Mouse (Mus musculus) brown adipose tissue, adult 24 weeks (tissue): ENCODE results near the gene H2-T22. TPM values are rescaled to one million over a fixed set of nuclear protein-coding genes. Genes with fewer than 3 reads are reported as not detected.
A peak's percentile ranks its signal among the peaks of the same experiment; 100 is the strongest.

Experiments used
- H3K27ac ChIP-seq: fragments of 200-500 bp; replicated peaks from 2 replicates; pipeline ENCODE4 v1.5.1; 2012; ENCODE audit warnings: low read depth, mild to moderate bottlenecking, low read length
- H3K4me1 ChIP-seq: fragments of 200-500 bp; 2 replicates; pipeline ENCODE4 v1.6.1; 2012; ENCODE audit warnings: low read length, mixed read lengths; ENCODE audit not compliant: control insufficient read depth, insufficient read depth, insufficient read length
- H3K4me3 ChIP-seq: fragments of 200-500 bp; 2 replicates; pipeline ENCODE4 v1.5.1; 2012; ENCODE audit warnings: low read depth, mild to moderate bottlenecking, low read length, moderate library complexity; ENCODE audit not compliant: insufficient read depth
- polyA plus RNA-seq: library from polyadenylated mRNA; stranded (reverse); fragments of >200 nt; gene quantifications from 2 replicates; pipeline ENCODE4 v1.2.4, GENCODE M21; 2012; ENCODE audit not compliant: missing spikeins, insufficient read depth, insufficient read length

Gene H2-T22
- polyA plus RNA-seq, 1 experiment: 57.5 TPM

DNA sequence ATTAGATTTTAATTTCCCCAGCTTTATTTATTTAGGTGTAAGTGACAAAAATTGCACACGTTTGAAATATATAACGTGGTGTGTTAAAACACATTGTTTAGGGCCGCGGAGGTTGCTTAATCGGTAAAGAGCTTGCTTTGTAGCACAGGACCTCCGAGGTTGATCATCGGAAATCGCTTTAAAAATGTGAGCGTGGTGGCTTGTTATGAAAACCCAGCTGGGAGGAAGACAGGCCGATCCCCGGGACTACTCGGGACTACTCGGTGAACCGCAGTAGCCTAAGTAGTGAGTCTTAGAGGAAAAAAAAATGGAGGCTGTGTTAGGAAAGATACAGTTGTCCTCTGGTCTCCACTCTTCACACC, 47.7 kb downstream of the H2-T22 start:
- peak overlapping the region; percentile 40 for H3K27ac ChIP-seq
- no peaks in the 10 kb centered on the region for H3K4me1 ChIP-seq
- H3K4me3 ChIP-seq: peak overlapping the region; percentile 75

- Histone ChIP-seq H3K4me3 (peak overlapping the region; percentile 75), H3K4me1 (no peaks in the 10 kb centered on the region), H3K27ac (peak overlapping the region; percentile 40)
Measured at GRCm38 (mm10) chr17:35994175-35994878, 48.2 kb downstream of the H2-T22 start.

GRCm38 (mm10) chr17:35993675-35994074, 48.9 kb downstream of the H2-T22 start:
- no peaks in the 10 kb centered on the region for H3K4me1 ChIP-seq
- H3K27ac ChIP-seq: no peak overlapping the region
- H3K4me3 ChIP-seq: peak overlapping the region; percentile 49

GRCm38 (mm10) chr17:35991781-35992180, 50.8 kb downstream of the H2-T22 start:
- Histone ChIP-seq H3K27ac (no peak overlapping the region), H3K4me3 (no peak overlapping the region), H3K4me1 (no peaks in the 10 kb centered on the region)

Other genes with a start within 250 kb of the H2-T22 start
- gene Ier3, start 221.1 kb downstream of the H2-T22 start, polyA plus RNA-seq: 19.2 and 52.4 TPM in 2 replicates
- gene Flot1, start 219.5 kb downstream of the H2-T22 start, polyA plus RNA-seq: 38.1 and 61.2 TPM in 2 replicates
- 32.5 and 58.6 TPM in 2 replicates for gene Tubb5, start 204.4 kb downstream of the H2-T22 start, polyA plus RNA-seq
- 3.0 and 3.3 TPM in 2 replicates for gene Mdc1, start 201.2 kb downstream of the H2-T22 start, polyA plus RNA-seq
- 1.4 and 2.8 TPM in 2 replicates for gene Nrm, start 181.4 kb downstream of the H2-T22 start, polyA plus RNA-seq
- 7.4 and 8.8 TPM in 2 replicates for gene Ppp1r18, start 177.2 kb downstream of the H2-T22 start, polyA plus RNA-seq
- 17.0 and 26.4 TPM in 2 replicates for gene Dhx16, start 162.9 kb downstream of the H2-T22 start, polyA plus RNA-seq
- gene 2310061I04Rik, start 145.3 kb downstream of the H2-T22 start, polyA plus RNA-seq: 125 and 142 TPM in 2 replicates
- gene Atat1, start 132.7 kb downstream of the H2-T22 start, polyA plus RNA-seq: 19.1 and 42.2 TPM in 2 replicates
- 111 and 132 TPM in 2 replicates for gene Mrps18b, start 126.4 kb downstream of the H2-T22 start, polyA plus RNA-seq
- gene Ppp1r10, start 126.3 kb downstream of the H2-T22 start, polyA plus RNA-seq: 13.4 and 49.3 TPM in 2 replicates
- gene Abcf1, start 73.0 kb downstream of the H2-T22 start, polyA plus RNA-seq: 69.2 and 77.7 TPM in 2 replicates
- gene Gnl1, start 62.9 kb downstream of the H2-T22 start, polyA plus RNA-seq: 13.5 and 14.5 TPM in 2 replicates
- gene Prr3, start 62.5 kb downstream of the H2-T22 start, polyA plus RNA-seq: 5.3 and 6.8 TPM in 2 replicates
- 3.3 and 3.9 TPM in 2 replicates for gene H2-T24, start 22.2 kb downstream of the H2-T22 start, polyA plus RNA-seq
- gene H2-T23, start 9.9 kb downstream of the H2-T22 start, polyA plus RNA-seq: 16.3 and 22.1 TPM in 2 replicates
- not detected in 2 replicates for gene Gm6034, start 214 bp upstream of the H2-T22 start, polyA plus RNA-seq
- not detected in 2 replicates for gene Gm11127, start 15.6 kb upstream of the H2-T22 start, polyA plus RNA-seq
- gene Gm19684, start 78.9 kb upstream of the H2-T22 start, polyA plus RNA-seq: not detected in 2 replicates
- not detected in 2 replicates for gene Gm7030, start 86.7 kb upstream of the H2-T22 start, polyA plus RNA-seq
- gene Gm8909, start 125.8 kb upstream of the H2-T22 start, polyA plus RNA-seq: not detected in 2 replicates
- not detected in 2 replicates for gene H2-T3, start 147.5 kb upstream of the H2-T22 start, polyA plus RNA-seq
- 49.0 and 66.3 TPM in 2 replicates for gene Rpp21, start 215.3 kb upstream of the H2-T22 start, polyA plus RNA-seq
- gene Trim39, start 229.5 kb upstream of the H2-T22 start, polyA plus RNA-seq: 5.5 and 6.2 TPM in 2 replicates
- not detected in 2 replicates for gene H2-M10.2, start 243.7 kb upstream of the H2-T22 start, polyA plus RNA-seq